Comparison of ENCODE assay signal across 12 mouse cellular contexts in the genomic region with DNA sequence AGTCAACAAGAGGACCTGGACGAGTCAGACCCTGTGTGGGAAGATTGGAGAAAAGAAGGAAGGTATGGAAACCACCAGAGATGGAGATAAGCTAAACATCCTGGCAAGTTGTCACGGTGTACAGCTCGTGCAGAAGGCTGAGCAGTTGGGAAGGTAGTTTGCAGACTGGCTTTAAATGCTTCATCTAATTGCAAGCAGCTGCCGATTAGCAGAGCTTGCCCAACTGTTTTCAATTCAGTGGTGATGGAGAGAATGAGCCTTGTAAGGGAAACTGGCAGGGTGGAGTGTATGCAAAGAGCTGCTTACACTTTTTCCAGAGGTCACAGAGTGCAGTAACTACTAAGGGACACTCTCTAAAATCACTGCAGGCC.
DNase-seq lines count a peak whose midpoint lies in the region; ATAC-seq and TF ChIP-seq lines count a peak whose summit lies in the region.
"Had no signal": no experiment of that assay in that cellular context is flagged by ENCODE, and none has a peak within 500 bp of the region (broad histone marks: within the 10 kb centered on the region; RNA-seq: fewer than 3 reads in every experiment).

No protein-coding gene starts in this region.

- H3K4me2 ChIP-seq in embryonic facial prominence, embryonic 12.5 days (replicated peaks) = peak overlapping the region; percentile 25; the same call in 1 of the 2 replicates
- H3K4me2 ChIP-seq in stomach, postnatal 0 days (replicated peaks; ENCODE audit: low read depth) = no peak overlapping the region
- H3K4me2 ChIP-seq: heart, embryonic 13.5 days had no signal

- no peak overlapping the region for H3K4me3 ChIP-seq in embryonic facial prominence, embryonic 12.5 days
- H3K4me3 ChIP-seq in stomach, postnatal 0 days (ENCODE audit: low read depth, low read length) = no peak overlapping the region
- H3K4me3 ChIP-seq: heart, embryonic 13.5 days had no signal

- no peaks in the 10 kb centered on the region for H3K27me3 ChIP-seq in embryonic facial prominence, embryonic 12.5 days
- H3K27me3 ChIP-seq in stomach, postnatal 0 days (ENCODE audit: control insufficient read depth, insufficient read depth, low read length) = no peaks in the 10 kb centered on the region
- H3K27me3 ChIP-seq: heart, embryonic 13.5 days had no signal

- TF ChIP-seq CTCF in stomach, postnatal 0 days (IDR thresholded peaks at IDR 0.05; ENCODE audit: low read depth) = no peak

- TF ChIP-seq EP300 in stomach, postnatal 0 days (optimal IDR thresholded peaks at IDR 0.05) = no peak

- no peaks in the 10 kb centered on the region for H3K9me3 ChIP-seq in embryonic facial prominence, embryonic 12.5 days
- H3K9me3 ChIP-seq in stomach, postnatal 0 days (ENCODE audit: control insufficient read depth, low read length) = no peaks in the 10 kb centered on the region
- H3K9me3 ChIP-seq: heart, embryonic 13.5 days had no signal

- WGBS in embryonic facial prominence, embryonic 12.5 days = 11% methylated on average over 4 of the region's 4 CpGs
- 46% methylated on average over 4 of the region's 4 CpGs for WGBS in stomach, postnatal 0 days

- ATAC-seq in embryonic facial prominence, embryonic 12.5 days (ENCODE audit: insufficient number of reproducible peaks, insufficient read depth, low FRiP score, low TSS enrichment) = 0 out of 2 replicates have a peak, but pooled peaks have one; percentile 52
- ATAC-seq in stomach, postnatal 0 days (ENCODE audit: low FRiP score, low TSS enrichment) = no peak

- no peak overlapping the region for H3K9ac ChIP-seq in embryonic facial prominence, embryonic 12.5 days
- H3K9ac ChIP-seq in stomach, postnatal 0 days (ENCODE audit: low read length) = no peak overlapping the region
- H3K9ac ChIP-seq: heart, embryonic 13.5 days had no signal

- peak overlapping the region; percentile 57 for H3K27ac ChIP-seq in embryonic facial prominence, embryonic 12.5 days
- no peak overlapping the region for H3K27ac ChIP-seq in stomach, postnatal 0 days (replicated peaks)
- H3K27ac ChIP-seq: heart, embryonic 13.5 days had no signal

- H3K4me1 ChIP-seq in embryonic facial prominence, embryonic 12.5 days = peaks cover 16% of the 10 kb centered on the region
- no peaks in the 10 kb centered on the region for H3K4me1 ChIP-seq in stomach, postnatal 0 days (replicated peaks; ENCODE audit: control insufficient read depth, insufficient read depth)
- H3K4me1 ChIP-seq: heart, embryonic 13.5 days had no signal

- DNase-seq in right cerebral cortex, postnatal 25 days = peak; percentile 8
- DNase-seq in right cerebral cortex, postnatal 14 days = no peak
- peak; percentile 27 to 56 for DNase-seq in layer of hippocampus, adult 8-10 months (ENCODE audit: low spot score in 2 of 2)
- peak; percentile 18 for DNase-seq in retina, embryonic 14.5 days (ENCODE audit: low spot score)
- no peak for DNase-seq in urinary bladder, postnatal 4 days (ENCODE audit: low spot score in 2 of 2)
- DNase-seq in adrenal gland, adult 8-10 months = no peak
- DNase-seq in stomach, postnatal 0 days (ENCODE audit: low spot score) = no peak
- DNase-seq: cerebellum, postnatal 25 days; kidney, postnatal 36 days; lung, postnatal 14 days had no signal

- H3K36me3 ChIP-seq in embryonic facial prominence, embryonic 12.5 days = no peaks in the 10 kb centered on the region
- no peaks in the 10 kb centered on the region for H3K36me3 ChIP-seq in stomach, postnatal 0 days (ENCODE audit: control insufficient read depth, insufficient read depth, low read length)
- H3K36me3 ChIP-seq: heart, embryonic 13.5 days had no signal

Comparison
In these comparisons a context has a peak if more than half of its experiments do, and no peak if none do; other contexts are left out.
1. DNase-seq: peak in right cerebral cortex, postnatal 25 days (single experiment), layer of hippocampus, adult 8-10 months (2 of 2) and retina, embryonic 14.5 days (single experiment); none in right cerebral cortex, postnatal 14 days (single experiment), urinary bladder, postnatal 4 days (0 of 2), adrenal gland, adult 8-10 months (single experiment) and stomach, postnatal 0 days (single experiment).